Mouse (Mus musculus) MEL (cell line): Measurements from ENCODE around the gene Snapc4.

Experiments
- CHD2 ChIP-seq: IDR thresholded peaks from 2 replicates; pipeline ENCODE4 v1.6.1; 2011; ENCODE audit warnings: low read length, improper control_type of control experiment
- CTCF ChIP-seq, 3 experiments: IDR thresholded peaks in 2 of 3; conservative IDR thresholded peaks in 1 of 3; 2 replicates each; pipeline ENCODE4 v1.5.1; 2011 to 2012; ENCODE audit warnings: low read length in 3 of 3, low read depth in 2 of 3, mild to moderate bottlenecking in 2 of 3, improper control_type of control experiment in 1 of 3, inconsistent platforms in 1 of 3, mixed read lengths in 1 of 3, moderate library complexity in 1 of 3; ENCODE audit not compliant: control insufficient read depth in 1 of 3, insufficient read depth in 1 of 3, poor library complexity in 1 of 3, severe bottlenecking in 1 of 3
- HCFC1 ChIP-seq: IDR thresholded peaks from 2 replicates; pipeline ENCODE4 v1.6.1; 2012; ENCODE audit warnings: low read depth, mild to moderate bottlenecking, inconsistent platforms, low read length, improper control_type of control experiment, moderate library complexity
- SIN3A ChIP-seq: IDR thresholded peaks from 2 replicates; pipeline ENCODE4 v1.6.1; 2012; ENCODE audit warnings: low read length, improper control_type of control experiment, inconsistent platforms

DNA sequence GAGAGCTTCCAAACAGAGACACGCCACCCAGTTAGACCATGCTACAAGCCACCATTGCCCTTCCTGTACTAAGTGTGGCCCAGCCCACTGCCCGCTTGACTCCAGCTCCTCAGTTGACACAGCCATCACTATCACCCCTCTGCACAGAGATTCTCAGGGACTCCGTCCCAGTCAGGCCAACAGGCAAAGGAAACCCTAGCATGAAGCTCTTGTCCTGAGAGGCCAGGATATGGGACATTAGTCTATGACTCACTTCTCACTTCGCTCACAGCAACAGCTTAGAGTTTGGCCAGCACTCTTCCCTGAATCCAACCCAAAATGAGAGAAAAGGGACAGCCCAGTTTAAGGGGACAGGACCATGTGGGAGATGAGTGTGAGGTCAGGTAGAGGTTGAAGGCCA is 26.1 kb downstream of the Snapc4 start:
- TF ChIP-seq HCFC1 (no peak), CTCF (IDR thresholded peaks at IDR 0.05 in 2 of 3, conservative IDR thresholded peaks at IDR 0.05 in 1 of 3; ENCODE audit: control insufficient read depth in 1 of 3, insufficient read depth in 1 of 3, low read depth in 2 of 3, low read length in 3 of 3, poor library complexity in 1 of 3, severe bottlenecking in 1 of 3) (no peak), SIN3A (no peak), CHD2 (no peak)
